Mouse (Mus musculus) fat pad, adult 2 months (tissue): ENCODE results near the gene Sall2.
"Not testable (repeated sequence)": the region's sequence is repeated elsewhere in the genome, so short reads cannot be mapped to it uniquely, and the experiment has no call there.

Experiments used
- DNase-seq: peaks from one replicate; pipeline ENCODE4 v3.0.0-alpha.2; 2011; ENCODE audit warnings: low read depth, low spot score; ENCODE audit errors: extremely low read depth

Gene Sall2

GRCm38 (mm10) chr14:52327910-52328812 is at the start of gene Sall2:
Gene Sall2 (minus strand): TSS chr14:52328762.
- no peak for DNase-seq

DNA sequence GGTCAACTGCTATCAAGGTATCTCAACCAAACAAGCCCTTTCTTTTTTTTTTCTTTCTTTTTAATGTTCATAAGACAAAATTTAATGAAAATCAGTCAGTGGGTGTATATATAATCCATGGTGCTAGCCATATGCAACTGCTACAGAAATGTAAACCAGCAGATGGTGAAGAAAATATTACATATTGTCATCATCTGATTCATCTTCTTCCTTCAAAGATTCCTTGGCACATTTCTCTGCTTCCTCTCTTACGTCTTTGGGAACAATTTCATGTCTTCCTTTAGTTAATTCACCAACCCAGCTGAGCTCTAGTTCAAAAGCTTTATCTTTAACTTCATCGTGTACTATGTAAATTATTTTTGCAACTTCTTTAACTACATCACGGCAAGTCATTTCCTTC is 40.2 kb upstream of the Sall2 start:
- DNase-seq = no peak

DNA sequence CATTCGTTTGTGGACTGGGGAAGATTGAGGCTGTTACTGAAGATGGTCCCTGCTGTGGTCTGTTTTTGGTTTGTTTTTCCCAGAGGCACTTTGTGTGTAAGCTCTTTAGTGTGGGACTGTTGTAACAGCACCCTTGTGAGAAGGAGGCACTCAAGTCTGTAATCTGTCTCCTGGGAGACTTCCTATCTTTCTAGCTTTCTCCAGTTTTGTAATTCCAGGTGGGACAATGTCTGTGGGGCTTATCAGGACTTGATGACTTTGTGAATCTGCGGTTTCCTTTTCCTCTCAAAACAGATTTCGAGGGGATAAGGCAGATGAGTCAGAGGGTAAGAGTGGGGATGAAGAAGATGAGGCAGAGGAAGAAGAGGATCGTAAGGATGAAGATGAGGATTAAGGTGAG is 27.7 kb upstream of the Sall2 start, which contains the start of gene Olfr1513:
Gene Olfr1513, minus strand, starts transcription at position 101 of the 400 bp plus-strand sequence.
- no peak for DNase-seq

- no peak for DNase-seq
Observed at GRCm38 (mm10) chr14:52339512-52339852, 10.9 kb upstream of the Sall2 start.

GRCm38 (mm10) chr14:52338751-52339511 is 10.4 kb upstream of the Sall2 start:
- no peak for DNase-seq

DNA sequence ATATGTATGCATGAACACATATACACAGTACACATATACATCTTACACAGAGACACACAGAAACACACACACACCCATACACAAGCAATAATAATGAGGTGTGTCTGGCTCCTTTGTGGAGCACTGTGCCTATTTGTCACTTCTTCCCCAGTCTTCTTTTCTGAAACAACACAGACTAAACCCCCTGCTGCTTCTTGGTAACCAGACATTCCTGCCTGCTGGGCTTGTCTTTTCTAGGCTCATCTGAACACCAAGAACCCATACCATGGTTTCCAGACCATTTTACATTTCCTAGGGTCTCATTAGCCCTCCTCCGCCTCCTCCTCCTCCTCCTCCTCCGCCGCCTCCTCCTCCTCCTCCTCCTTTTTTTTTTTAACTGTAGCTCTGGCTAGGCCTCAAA is 3.6 kb upstream of the Sall2 start:
- no peak for DNase-seq

DNA sequence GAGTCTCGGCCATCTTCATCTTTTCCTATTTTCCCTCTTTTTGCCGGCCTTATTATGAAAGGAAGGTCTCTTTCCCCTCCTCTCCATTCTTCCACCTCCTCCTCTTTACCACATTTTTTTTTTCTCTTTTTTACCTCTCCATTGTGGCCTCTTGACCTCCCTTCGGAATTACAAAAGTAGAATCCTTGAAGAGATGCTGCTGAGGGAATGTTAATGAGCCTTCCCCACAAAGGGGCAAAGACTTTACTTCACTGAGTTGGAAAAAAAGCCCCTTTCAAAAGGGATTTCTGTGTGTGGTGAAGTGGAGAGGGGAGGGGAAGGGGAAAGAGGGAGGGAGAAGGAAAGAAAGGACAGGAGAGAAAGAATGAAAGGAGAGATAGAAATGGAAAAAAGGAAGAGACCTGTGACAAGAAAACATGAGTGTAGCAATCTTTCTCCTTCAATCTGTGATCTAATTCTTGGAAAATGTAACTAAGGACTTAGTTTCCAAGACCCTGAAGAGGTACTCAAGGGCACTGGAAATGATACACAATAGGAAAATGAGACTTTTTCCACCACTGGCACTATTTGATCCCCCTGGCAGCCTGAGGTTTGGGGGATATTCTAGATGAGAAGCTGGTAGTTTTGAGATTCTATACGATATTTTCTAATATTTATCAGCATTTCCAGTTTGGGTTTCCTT is 2.6 kb upstream of the Sall2 start:
- no peak for DNase-seq

DNA sequence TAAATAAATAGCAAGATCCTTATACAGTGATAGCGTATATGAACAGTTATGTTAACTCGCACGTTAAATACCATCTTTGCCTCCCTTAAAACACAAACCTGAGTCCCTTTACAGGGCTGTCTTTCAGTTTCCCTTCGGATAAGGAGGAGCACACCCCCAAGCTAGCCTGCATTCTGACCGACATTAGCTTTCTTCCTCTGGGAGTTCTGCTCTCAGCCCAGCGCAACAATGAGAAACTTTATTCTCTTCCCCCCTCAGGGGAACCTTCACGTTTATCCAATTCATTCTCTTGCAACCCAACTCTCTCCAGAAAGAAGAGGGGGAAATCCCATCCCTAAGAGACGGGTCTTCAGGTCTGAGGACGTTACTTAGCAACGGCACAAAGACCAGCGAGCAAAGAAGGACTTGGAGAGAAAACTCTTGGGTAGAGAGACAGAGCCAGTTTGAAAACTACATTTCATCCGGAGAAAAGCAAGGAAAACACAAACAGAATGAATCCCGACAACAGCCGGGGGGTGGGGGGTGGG is 1.1 kb downstream of the Sall2 start:
- no peak for DNase-seq

DNA sequence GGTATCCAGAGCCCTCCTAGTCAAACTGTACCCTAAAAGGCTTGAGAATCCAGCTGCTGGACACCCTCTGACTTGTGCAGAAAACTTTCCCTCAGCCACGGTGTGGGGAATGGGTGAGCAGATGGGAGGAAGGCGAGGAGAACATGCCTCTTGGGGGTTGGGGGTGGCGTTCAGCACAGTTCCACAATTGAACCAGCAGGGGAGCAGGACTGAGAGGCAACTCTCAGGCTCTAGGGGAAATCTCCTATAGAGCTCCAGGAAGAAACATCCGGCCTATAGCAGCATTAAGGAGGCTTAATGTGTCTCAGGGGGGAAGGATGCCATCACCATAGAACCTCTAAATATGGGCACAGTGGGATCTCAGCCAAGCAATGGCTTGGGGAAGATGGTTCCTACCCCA is 2.7 kb downstream of the Sall2 start:
- DNase-seq = no peak

DNA sequence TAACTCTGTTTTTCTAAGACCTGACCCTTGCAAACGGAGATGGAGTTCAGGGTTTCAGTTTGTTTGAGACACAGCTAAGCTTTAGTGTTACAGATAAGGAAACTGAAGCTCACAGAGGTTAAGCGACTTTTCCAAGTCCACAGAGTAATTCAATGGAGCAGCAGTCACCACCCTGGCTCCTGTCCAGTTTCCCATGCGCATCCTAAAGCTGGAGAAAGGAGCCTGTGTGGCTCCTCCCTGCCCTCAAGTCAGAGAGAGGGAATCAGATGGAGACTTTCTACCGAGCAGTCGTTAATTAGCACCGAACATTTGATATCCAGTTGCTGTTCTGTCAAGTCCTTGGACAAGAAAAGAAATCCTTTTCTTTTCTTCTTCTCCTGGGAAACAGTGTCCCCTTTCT is 9.2 kb downstream of the Sall2 start:
- no peak for DNase-seq

DNA sequence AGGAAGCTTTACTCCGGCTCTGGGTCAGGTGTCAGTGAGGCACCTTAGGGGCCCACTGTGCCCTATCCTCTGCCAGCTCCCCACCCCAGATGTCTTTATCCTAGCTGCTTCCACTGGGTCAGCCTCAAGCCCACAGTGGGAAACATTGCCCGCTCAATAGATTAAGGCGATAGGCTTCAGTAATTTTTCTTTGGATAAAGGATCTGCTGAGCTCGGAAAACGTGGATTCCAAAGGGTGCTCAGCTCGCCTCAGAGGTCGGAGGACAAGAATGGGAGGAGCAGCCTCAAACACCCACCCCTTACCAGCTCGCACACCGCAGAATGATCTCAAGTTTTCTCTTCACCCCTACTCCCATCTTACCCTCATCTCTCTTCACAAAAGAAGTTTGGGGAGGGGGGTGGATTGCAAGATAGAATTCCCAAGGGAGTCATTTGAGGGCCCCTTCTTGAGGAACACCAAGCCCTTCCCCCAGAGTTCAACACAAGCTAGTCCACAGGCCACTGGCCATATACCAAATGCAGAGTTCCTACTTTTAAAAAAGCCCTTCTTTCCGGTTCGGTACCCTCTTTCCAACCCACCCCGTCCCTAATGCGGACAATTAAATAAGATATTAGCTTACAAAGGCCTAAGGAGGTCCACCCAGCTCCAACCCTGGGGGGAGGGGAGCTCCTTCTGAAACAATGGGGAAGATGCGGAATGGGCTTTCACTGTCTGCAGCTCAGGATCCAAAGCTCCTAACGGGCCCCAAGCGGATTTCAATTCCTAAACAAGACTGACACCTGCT is 11.9 kb downstream of the Sall2 start:
- DNase-seq = no peak

- no peak for DNase-seq
Observed at GRCm38 (mm10) chr14:52315792-52316440, 12.6 kb downstream of the Sall2 start.

GRCm38 (mm10) chr14:52315283-52315780 is 13.2 kb downstream of the Sall2 start:
- DNase-seq = no peak

GRCm38 (mm10) chr14:52314808-52315150 is 13.8 kb downstream of the Sall2 start:
- DNase-seq = no peak

DNA sequence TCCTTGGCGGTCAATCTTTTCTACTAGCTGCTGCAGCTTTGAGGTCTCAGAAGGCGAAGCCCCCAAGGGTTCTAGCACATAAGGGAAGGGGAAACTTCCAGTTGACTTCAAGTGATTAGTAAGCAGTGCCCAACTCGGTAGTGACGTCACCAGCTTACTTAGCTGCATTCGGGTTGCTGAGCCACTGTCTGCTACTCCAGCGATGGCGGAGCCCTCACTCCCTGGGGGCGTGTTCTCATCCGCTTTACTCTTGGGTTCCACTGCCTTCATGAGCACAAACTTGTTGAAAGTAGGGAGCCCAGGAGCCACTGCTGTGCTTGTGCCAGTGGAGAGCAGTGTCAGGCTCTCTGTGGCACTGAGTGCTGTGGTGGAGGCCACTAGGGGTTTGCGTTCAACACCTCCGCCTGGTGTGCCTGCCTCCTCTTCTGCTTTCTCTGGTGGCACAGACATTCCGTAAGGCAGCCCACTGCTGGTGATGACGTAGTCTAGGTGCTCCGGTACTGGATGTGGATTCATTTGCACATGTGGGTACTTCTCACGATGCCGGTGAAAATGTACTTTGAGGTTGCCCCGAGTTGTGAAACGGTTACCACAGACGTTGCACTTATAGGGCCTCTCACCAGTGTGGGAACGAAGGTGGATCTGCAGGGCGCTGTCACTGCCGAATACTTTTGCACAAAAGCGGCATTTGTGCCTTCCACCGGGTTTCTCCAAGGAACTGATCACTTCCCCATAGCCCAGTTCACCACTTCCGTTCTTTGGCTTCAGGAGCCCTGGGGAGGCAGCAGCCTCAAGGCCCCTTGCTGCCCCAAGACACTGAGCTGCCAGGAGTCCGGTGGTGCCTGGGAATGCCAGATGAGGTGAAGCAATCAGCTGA is 14.4 kb downstream of the Sall2 start:
- DNase-seq = no peak

- no peak for DNase-seq
Observed at GRCm38 (mm10) chr14:52310906-52311305, 17.7 kb downstream of the Sall2 start.

- not testable (repeated sequence) for DNase-seq
Observed at GRCm38 (mm10) chr14:52310343-52310742, 18.2 kb downstream of the Sall2 start.

DNA sequence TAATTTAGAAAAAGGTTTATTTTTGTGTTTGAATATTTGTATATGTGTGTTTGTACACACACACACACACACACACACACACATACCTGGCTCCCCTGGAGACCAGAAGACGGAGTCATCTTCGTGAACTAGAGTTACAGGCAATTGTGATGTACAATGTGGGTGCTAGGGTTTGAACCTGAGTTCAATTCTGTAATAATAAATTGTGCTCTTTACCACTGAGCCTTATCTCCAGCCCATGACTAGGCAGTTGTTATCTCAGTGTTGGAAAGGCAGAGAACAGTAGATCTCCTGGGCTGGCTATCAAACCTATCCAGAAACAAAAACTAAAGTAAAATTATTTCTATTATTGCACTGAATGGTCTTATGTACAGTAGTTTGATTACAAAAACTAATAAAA is 22.5 kb downstream of the Sall2 start:
- no peak for DNase-seq
